Mouse (Mus musculus): Measurements from ENCODE around the gene Tmem256.
A peak's percentile ranks its signal among the peaks of the same experiment; 100 is the strongest.
"Not testable (repeated sequence)": the region's sequence is repeated elsewhere in the genome, so short reads cannot be mapped to it uniquely, and the experiment has no call there.

The Tmem256 gene

GRCm38 (mm10) chr11:69855347-69855746 lies 17.0 kb downstream of the Tmem256 start:
- DNase-seq (ENCODE audit: low spot score) = peak; percentile 77

GRCm38 (mm10) chr11:69858113-69858998 lies 20.0 kb downstream of the Tmem256 start, which contains the start of gene Tnk1:
Gene Tnk1 (minus strand): TSS chr11:69858730.
- DNase-seq (ENCODE audit: low spot score) = no peak

- not testable (repeated sequence) for DNase-seq (ENCODE audit: low spot score)
Measured at GRCm38 (mm10) chr11:69863729-69864128, 25.4 kb downstream of the Tmem256 start.

- no peak for DNase-seq (ENCODE audit: low spot score)
Measured at GRCm38 (mm10) chr11:69864138-69864860, 26.0 kb downstream of the Tmem256 start.

- DNase-seq (ENCODE audit: low spot score) = no peak
Measured at GRCm38 (mm10) chr11:69865561-69865960, 27.2 kb downstream of the Tmem256 start.

GRCm38 (mm10) chr11:69867335-69867734 lies 29.0 kb downstream of the Tmem256 start:
- no peak for DNase-seq (ENCODE audit: low spot score)

- no peak for DNase-seq (ENCODE audit: low spot score)
Measured at GRCm38 (mm10) chr11:69870289-69871069, 32.2 kb downstream of the Tmem256 start.

- no peak for DNase-seq (ENCODE audit: low spot score)
Measured at GRCm38 (mm10) chr11:69871822-69872221, 33.5 kb downstream of the Tmem256 start.

GRCm38 (mm10) chr11:69872451-69872850 lies 34.1 kb downstream of the Tmem256 start:
- DNase-seq (ENCODE audit: low spot score) = no peak

GRCm38 (mm10) chr11:69876186-69876585 lies 37.9 kb downstream of the Tmem256 start:
- DNase-seq (ENCODE audit: low spot score) = no peak

GRCm38 (mm10) chr11:69876867-69877266 lies 38.6 kb downstream of the Tmem256 start:
- DNase-seq (ENCODE audit: low spot score) = peak; percentile 91

GRCm38 (mm10) chr11:69877878-69878277 lies 39.6 kb downstream of the Tmem256 start, which contains the start of gene Tmem95:
Gene Tmem95 (minus strand): TSS chr11:69878018.
- no peak for DNase-seq (ENCODE audit: low spot score)

GRCm38 (mm10) chr11:69878399-69878798 lies 40.1 kb downstream of the Tmem256 start:
- no peak for DNase-seq (ENCODE audit: low spot score)

GRCm38 (mm10) chr11:69878952-69879351 lies 40.6 kb downstream of the Tmem256 start:
- no peak for DNase-seq (ENCODE audit: low spot score)

- DNase-seq (ENCODE audit: low spot score) = no peak
Measured at GRCm38 (mm10) chr11:69879711-69880110, 41.4 kb downstream of the Tmem256 start.

GRCm38 (mm10) chr11:69880506-69880852 lies 42.2 kb downstream of the Tmem256 start:
- peak; percentile 85 for DNase-seq (ENCODE audit: low spot score)

GRCm38 (mm10) chr11:69880853-69881603 lies 42.7 kb downstream of the Tmem256 start, which contains the start of gene Kctd11:
Gene Kctd11 (minus strand): TSS chr11:69881406.
- DNase-seq (ENCODE audit: low spot score) = peak; percentile 90

- DNase-seq (ENCODE audit: low spot score) = no peak
Measured at GRCm38 (mm10) chr11:69881787-69882670, 43.7 kb downstream of the Tmem256 start.

GRCm38 (mm10) chr11:69883066-69883465 lies 44.8 kb downstream of the Tmem256 start:
- no peak for DNase-seq (ENCODE audit: low spot score)

GRCm38 (mm10) chr11:69883527-69884151 lies 45.3 kb downstream of the Tmem256 start:
- no peak for DNase-seq (ENCODE audit: low spot score)

Measured in embryo, embryonic 10 days (tissue).